Mouse (Mus musculus): ENCODE measurements around the gene Oca2. TPM values are rescaled to one million over a fixed set of nuclear protein-coding genes. Genes with fewer than 3 reads are reported as not detected.

Gene Oca2
- total and polyA plus RNA-seq, 3 experiments, result not detected

DNA sequence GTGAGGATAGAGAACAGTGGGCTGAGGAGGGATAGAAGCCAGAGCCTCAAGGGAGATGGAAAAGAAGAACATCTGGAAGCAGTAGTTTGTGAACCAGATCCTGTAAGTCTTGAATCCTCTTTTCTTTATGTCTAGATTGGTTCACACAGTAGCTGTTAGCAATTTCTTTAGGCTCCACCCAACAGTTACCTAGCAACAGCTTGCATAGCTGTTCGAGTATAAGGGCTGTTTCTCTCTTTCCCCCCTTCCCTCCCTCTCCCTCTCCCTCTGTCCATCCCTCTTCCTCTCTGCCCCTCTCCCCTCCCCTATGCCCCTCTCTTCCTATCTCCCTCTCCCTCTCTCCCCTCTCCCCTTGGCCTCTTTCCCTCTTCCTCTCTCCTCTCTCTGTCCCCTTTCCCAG is 312.2 kb downstream of the Oca2 start:
- WGBS, result 6% methylated on average over 1 of the region's 1 CpGs
- Histone ChIP-seq H3K9ac (ENCODE audit: low read depth, low read length) (no peak overlapping the region), H3K36me3 (ENCODE audit: control insufficient read depth, insufficient read depth, low read length) (no peaks in the 10 kb centered on the region), H3K4me3 (no peak overlapping the region), H3K4me1 (ENCODE audit: control insufficient read depth, insufficient read depth, low read length) (no peaks in the 10 kb centered on the region), H3K27ac (no peak overlapping the region), H3K79me2 (replicated peaks; ENCODE audit: control insufficient read depth, insufficient read depth, low read length) (no peaks in the 10 kb centered on the region), H3K27me3 (ENCODE audit: control insufficient read depth, insufficient read depth, low read length) (peaks cover 2% of the 10 kb centered on the region; the same call in 1 of the 2 replicates)
- DNase-seq, result no peak
- TF ChIP-seq EP300 (IDR thresholded peaks at IDR 0.05; ENCODE audit: insufficient read depth, low read depth, low read length), result no peak
- no peak for TF ChIP-seq CTCF (IDR thresholded peaks at IDR 0.05)
- no peak for TF ChIP-seq POLR2A (IDR thresholded peaks at IDR 0.05; ENCODE audit: insufficient read depth, low read depth, low read length)
- intact Hi-C loops (cut with DNase I), result no loop called here

Other genes with a start within 250 kb of the Oca2 start
- gene Nipa1, start 219.8 kb upstream of the Oca2 start, total RNA-seq (2021), result 1 to 10 TPM; 5.5 to 6.3 TPM
- gene Nipa1, start 219.8 kb upstream of the Oca2 start, polyA plus RNA-seq (2012; rRNA removed), result 3.7 and 6.2 TPM in 2 replicates
- 10 to 100 TPM; 34.8 to 41.0 TPM for gene Herc2, start 189.6 kb upstream of the Oca2 start, total RNA-seq (2021)
- 14.6 and 21.2 TPM in 2 replicates for gene Herc2, start 189.6 kb upstream of the Oca2 start, polyA plus RNA-seq (2012; rRNA removed)

All from heart, adult 2 months (tissue).